In the genomic region with DNA sequence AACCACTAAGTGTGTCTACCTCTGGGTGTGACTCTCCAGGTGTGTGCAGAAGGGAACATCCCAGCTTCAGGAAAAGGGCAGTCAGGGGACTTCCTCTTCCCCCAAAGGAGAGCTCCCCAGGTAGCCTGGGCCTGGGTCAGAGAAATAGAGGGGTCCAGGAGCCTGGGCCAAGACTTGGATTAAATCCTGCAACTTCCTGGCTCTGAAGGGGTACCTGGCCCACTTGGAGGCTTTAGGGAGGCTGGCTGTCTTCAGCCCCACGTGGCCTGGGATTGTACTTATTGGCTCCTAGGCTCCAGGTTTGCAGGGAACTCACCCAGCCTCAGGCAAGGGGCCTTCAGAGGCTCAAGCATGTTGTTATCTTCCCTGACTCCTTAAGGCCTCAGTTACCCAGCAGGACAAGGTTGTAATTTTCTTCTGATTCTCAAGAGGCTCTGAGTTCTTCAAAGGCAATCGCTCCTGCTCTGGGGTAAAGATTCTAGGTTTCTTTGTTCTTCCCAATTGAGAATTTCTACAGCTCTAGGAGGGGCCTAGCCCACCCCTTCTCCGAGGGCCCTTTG, we compare ENCODE assay signal across 11 mouse cellular contexts. TPM values are rescaled to one million over a fixed set of nuclear protein-coding genes. Genes with fewer than 3 reads are reported as not detected.
DNase-seq lines count a peak whose midpoint lies in the region; ATAC-seq and TF ChIP-seq lines count a peak whose summit lies in the region.
"Had no signal": no experiment of that assay in that cellular context is flagged by ENCODE, and none has a peak within 500 bp of the region (broad histone marks: within the 10 kb centered on the region; RNA-seq: fewer than 3 reads in every experiment).

No protein-coding gene starts in this region.

- in situ Hi-C loops in ES-E14 (cut with MboI; ENCODE audit: low sequenced_read_pairs in 2 of 2, unreplicated experiment in 2 of 2): no loop called here

- no peak for ATAC-seq in heart, postnatal 0 days (ENCODE audit: insufficient read depth, low read depth)
- no peak for ATAC-seq in embryonic facial prominence, embryonic 12.5 days (ENCODE audit: insufficient number of reproducible peaks, insufficient read depth, low FRiP score, low TSS enrichment)
- no peak for ATAC-seq in liver, embryonic 14.5 days (ENCODE audit: insufficient read depth)

- no peak overlapping the region for H3K9ac ChIP-seq in heart, postnatal 0 days (replicated peaks; ENCODE audit: low read depth, low read length)
- H3K9ac ChIP-seq in ES-E14 (ENCODE audit: insufficient read depth, low read depth, low read length, poor library complexity, severe bottlenecking): peak overlapping the region; percentile 4; the same call in 1 of the 2 replicates
- 0 out of 2 replicates have a peak overlapping the region, but pooled peaks have one; percentile 2 for H3K9ac ChIP-seq in embryonic facial prominence, embryonic 12.5 days
- peak overlapping the region; percentile 87 for H3K9ac ChIP-seq in liver, embryonic 14.5 days (replicated peaks)

- no peaks in the 10 kb centered on the region for H3K9me3 ChIP-seq in heart, postnatal 0 days (replicated peaks; ENCODE audit: control insufficient read depth, low read length)
- no peaks in the 10 kb centered on the region for H3K9me3 ChIP-seq in ES-E14 (ENCODE audit: control insufficient read depth, insufficient read depth, low read depth, low read length)
- H3K9me3 ChIP-seq in embryonic facial prominence, embryonic 12.5 days: no peaks in the 10 kb centered on the region
- H3K9me3 ChIP-seq in liver, embryonic 14.5 days (ENCODE audit: control insufficient read depth, low read length): no peaks in the 10 kb centered on the region

- no peak for DNase-seq in heart, postnatal 0 days (ENCODE audit: low spot score)
- no peak for DNase-seq in heart, postnatal 4 days
- DNase-seq in ES-E14 (ENCODE audit: low read depth, low spot score): no peak
- peak in 1 of 3 experiments; percentile 67 for DNase-seq in liver, embryonic 14.5 days (ENCODE audit: low read depth in 3 of 3, low spot score in 3 of 3)
- no peak for DNase-seq in layer of hippocampus, adult 11-12 months (ENCODE audit: low spot score)
- DNase-seq in B cell, adult 2 months: no peak
- DNase-seq in layer of hippocampus, adult 2 months (ENCODE audit: low spot score in 2 of 2): no peak

- no peak overlapping the region for H3K4me3 ChIP-seq in heart, postnatal 0 days (ENCODE audit: low read depth, low read length)
- H3K4me3 ChIP-seq in ES-E14 (ENCODE audit: insufficient read depth in 1 of 2, low read depth in 1 of 2, low read length in 2 of 2, poor library complexity in 1 of 2, severe bottlenecking in 1 of 2): no peak overlapping the region
- H3K4me3 ChIP-seq in embryonic facial prominence, embryonic 12.5 days: no peak overlapping the region
- peak overlapping the region; percentile 49 to 59 for H3K4me3 ChIP-seq in liver, embryonic 14.5 days (ENCODE audit: insufficient read depth in 1 of 2, low read depth in 2 of 2, low read length in 2 of 2)
- no peak overlapping the region for H3K4me3 ChIP-seq in layer of hippocampus, adult 2 months

- peak overlapping the region; percentile 7; the same call in 1 of the 2 replicates for H3K4me2 ChIP-seq in heart, postnatal 0 days (ENCODE audit: low read depth, low read length)
- H3K4me2 ChIP-seq in embryonic facial prominence, embryonic 12.5 days (replicated peaks): no peak overlapping the region
- peak overlapping the region; percentile 96 for H3K4me2 ChIP-seq in liver, embryonic 14.5 days (ENCODE audit: low read depth)

- no peaks in the 10 kb centered on the region for H3K36me3 ChIP-seq in heart, postnatal 0 days (replicated peaks; ENCODE audit: control insufficient read depth, insufficient read depth, low read length)
- no peaks in the 10 kb centered on the region for H3K36me3 ChIP-seq in ES-E14 (ENCODE audit: control insufficient read depth, insufficient read depth, low read length, poor library complexity, severe bottlenecking)
- H3K36me3 ChIP-seq in embryonic facial prominence, embryonic 12.5 days: no peaks in the 10 kb centered on the region
- H3K36me3 ChIP-seq in liver, embryonic 14.5 days (replicated peaks; ENCODE audit: control insufficient read depth, insufficient read depth, low read depth): no peaks in the 10 kb centered on the region

- TF ChIP-seq CTCF in heart, postnatal 0 days (IDR thresholded peaks at IDR 0.05; ENCODE audit: low read depth): no peak
- TF ChIP-seq CTCF in liver, embryonic 14.5 days (IDR thresholded peaks at IDR 0.05; ENCODE audit: low read depth): no peak
- no peak for TF ChIP-seq CTCF in layer of hippocampus, adult 2 months (conservative IDR thresholded peaks at IDR 0.05)

- H3K4me1 ChIP-seq in heart, postnatal 0 days (ENCODE audit: control insufficient read depth, insufficient read depth): peaks cover 29% of the 10 kb centered on the region
- peaks cover 2 to 37% of the 10 kb centered on the region in 2 experiments; a peak in 3 of 4 replicates for H3K4me1 ChIP-seq in ES-E14 (ENCODE audit: control insufficient read depth in 2 of 2, insufficient read depth in 2 of 2, low read length in 2 of 2, poor library complexity in 1 of 2)
- peaks cover 3% of the 10 kb centered on the region; the same call in 1 of the 2 replicates for H3K4me1 ChIP-seq in embryonic facial prominence, embryonic 12.5 days
- H3K4me1 ChIP-seq in liver, embryonic 14.5 days (replicated peaks; ENCODE audit: control insufficient read depth in 2 of 2, insufficient read depth in 2 of 2, low read length in 1 of 2): peaks cover 62 to 64% of the 10 kb centered on the region in 2 experiments

- H3K27me3 ChIP-seq in heart, postnatal 0 days (ENCODE audit: control insufficient read depth, insufficient read depth, low read length): no peaks in the 10 kb centered on the region
- H3K27me3 ChIP-seq in embryonic facial prominence, embryonic 12.5 days: 0 out of 2 replicates have a peak, but pooled peaks cover 4% of the 10 kb centered on the region
- no peaks in the 10 kb centered on the region for H3K27me3 ChIP-seq in liver, embryonic 14.5 days (ENCODE audit: control insufficient read depth, insufficient read depth, low read length)

- WGBS in heart, postnatal 0 days: 32% methylated on average over 3 of the region's 3 CpGs
- WGBS in embryonic facial prominence, embryonic 12.5 days: 40% methylated on average over 3 of the region's 3 CpGs
- WGBS in liver, embryonic 14.5 days (ENCODE audit: insufficient replicate concordance): 13% methylated on average over 3 of the region's 3 CpGs

- no peak for TF ChIP-seq EP300 in heart, postnatal 0 days (IDR thresholded peaks at IDR 0.05; ENCODE audit: low read depth)
- no peak for TF ChIP-seq EP300 in liver, embryonic 14.5 days (IDR thresholded peaks at IDR 0.05; ENCODE audit: low read depth)

- H3K27ac ChIP-seq in heart, postnatal 0 days (ENCODE audit: low read depth): peak overlapping the region; percentile 77
- 0 out of 2 replicates have a peak overlapping the region, but pooled peaks have one; percentile 16 for H3K27ac ChIP-seq in ES-E14 (ENCODE audit: insufficient read depth, low read depth, low read length, poor library complexity, severe bottlenecking)
- H3K27ac ChIP-seq in embryonic facial prominence, embryonic 12.5 days: 0 out of 2 replicates have a peak overlapping the region, but pooled peaks have one; percentile 12
- peak overlapping the region; percentile 100 for H3K27ac ChIP-seq in liver, embryonic 14.5 days
- H3K27ac ChIP-seq in layer of hippocampus, adult 2 months: no peak overlapping the region

TF ChIP-seq in ES-E14, 5 proteins besides CTCF, POLR2A, EP300 and RAD21:
- TF ChIP-seq CHD2 (IDR thresholded peaks at IDR 0.05; ENCODE audit: low read depth, low read length) (no peak), ZNF384 (IDR thresholded peaks at IDR 0.05; ENCODE audit: low read depth, low read length) (no peak), ZC3H11A (IDR thresholded peaks at IDR 0.05; ENCODE audit: borderline replicate concordance, low read depth, low read length) (no peak), HCFC1 (IDR thresholded peaks at IDR 0.05; ENCODE audit: borderline replicate concordance, insufficient read depth, low read length) (no peak), MAFK (IDR thresholded peaks at IDR 0.05; ENCODE audit: insufficient read depth, low read depth, low read length) (no peak)

RNA-seq across cellular contexts. Expression of gene Zdhhc19, which starts 12.5 kb away (rescaled TPM):
- total RNA-seq in heart, postnatal 0 days (2014; rRNA removed; ENCODE audit: low replicate concordance): not detected in 2 replicates
- not detected in 2 replicates for polyA plus RNA-seq in heart, postnatal 0 days (2015; fragmentation: Nextera tagmentation; extraction: Ambion mirVana)
- total RNA-seq in heart, postnatal 4 days (2021): under 1 TPM in 1 of 2 experiments, not detected in 1; 0.24 TPM
- total RNA-seq in ES-E14 (2012; rRNA removed): not detected in 2 replicates
- not detected in 2 replicates for polyA plus RNA-seq in embryonic facial prominence, embryonic 12.5 days (2016; fragmentation: Nextera tagmentation; extraction: Ambion mirVana)
- polyA plus RNA-seq in liver, embryonic 14.5 days (2012; rRNA removed): not detected in 2 replicates
- not detected in 2 replicates for polyA plus RNA-seq in liver, embryonic 14.5 days (2014; fragmentation: Nextera tagmentation; extraction: Ambion mirVana)
- not detected for total RNA-seq in layer of hippocampus, adult 2 months (2021)
- total RNA-seq: liver, adult 2 months had no signal
- polyA plus RNA-seq: kidney, embryonic 14.5 days; liver, adult 2 months; neural tube, embryonic 14.5 days had no signal

RNA-seq across cellular contexts. Expression of gene Slc51a, which starts 20.9 kb away (rescaled TPM):
- total RNA-seq in heart, postnatal 0 days (2014; rRNA removed; ENCODE audit: low replicate concordance): 1.7 and 2.6 TPM in 2 replicates
- polyA plus RNA-seq in heart, postnatal 0 days (2015; fragmentation: Nextera tagmentation; extraction: Ambion mirVana): 1.9 and 3.2 TPM in 2 replicates
- total RNA-seq in heart, postnatal 4 days (2021): 1 to 10 TPM; 4.2 to 5.5 TPM
- total RNA-seq in ES-E14 (2012; rRNA removed): 0.79 and 1.1 TPM in 2 replicates
- polyA plus RNA-seq in embryonic facial prominence, embryonic 12.5 days (2016; fragmentation: Nextera tagmentation; extraction: Ambion mirVana): 0.09 and 0.33 TPM in 2 replicates
- polyA plus RNA-seq in liver, embryonic 14.5 days (2012; rRNA removed): 0.16 and 0.25 TPM in 2 replicates
- 1.1 and 1.2 TPM in 2 replicates for polyA plus RNA-seq in liver, embryonic 14.5 days (2014; fragmentation: Nextera tagmentation; extraction: Ambion mirVana)
- not detected for total RNA-seq in layer of hippocampus, adult 2 months (2021)
- total RNA-seq: liver, adult 2 months had no signal

Comparison
In these comparisons a context has a peak if more than half of its experiments do, and no peak if none do; other contexts are left out.
1. H3K4me3 ChIP-seq: peak in liver, embryonic 14.5 days (2 of 2); none in heart, postnatal 0 days (single experiment), ES-E14 (0 of 2), embryonic facial prominence, embryonic 12.5 days (single experiment) and layer of hippocampus, adult 2 months (single experiment).